Mouse (Mus musculus): ENCODE results near the gene Rab11fip5. TPM values are rescaled to one million over a fixed set of nuclear protein-coding genes. Genes with fewer than 3 reads are reported as not detected.

The Rab11fip5 gene
- polyA plus RNA-seq, 1 experiment, result 13.5 TPM

GRCm38 (mm10) chr6:85290869-85291824 lies 83.3 kb downstream of the Rab11fip5 start:
- no peak overlapping the region for H3K4me3 ChIP-seq (ENCODE audit: control insufficient read depth, insufficient read depth, low read length)
- no peak for TF ChIP-seq POLR2A (IDR thresholded peaks at IDR 0.05; ENCODE audit: control insufficient read depth, extremely low read depth, insufficient read depth, low read length, poor library complexity)
- no peak for TF ChIP-seq CTCF (IDR thresholded peaks at IDR 0.05; ENCODE audit: borderline replicate concordance, control insufficient read depth, extremely low read depth, insufficient read depth, low read length, poor library complexity)

GRCm38 (mm10) chr6:85288193-85288857 lies 86.1 kb downstream of the Rab11fip5 start:
- TF ChIP-seq CTCF (IDR thresholded peaks at IDR 0.05; ENCODE audit: borderline replicate concordance, control insufficient read depth, extremely low read depth, insufficient read depth, low read length, poor library complexity) (no peak), POLR2A (IDR thresholded peaks at IDR 0.05; ENCODE audit: control insufficient read depth, extremely low read depth, insufficient read depth, low read length, poor library complexity) (no peak)
- Histone ChIP-seq H3K36me3 (ENCODE audit: control insufficient read depth, insufficient read depth, low read length) (no peaks in the 10 kb centered on the region), H3K27ac (ENCODE audit: control insufficient read depth, insufficient read depth, low read length) (no peak overlapping the region), H3K4me3 (ENCODE audit: control insufficient read depth, insufficient read depth, low read length) (no peak overlapping the region), H3K4me1 (replicated peaks; ENCODE audit: control insufficient read depth, insufficient read depth, low read length) (no peaks in the 10 kb centered on the region), H3K27me3 (ENCODE audit: control insufficient read depth, insufficient read depth, low read length) (no peaks in the 10 kb centered on the region)
- DNase-seq, result no peak
- WGBS, result 81% methylated on average over 4 of the region's 4 CpGs

More at GRCm38 (mm10) chr6:85290869-85291824, 83.3 kb downstream of the Rab11fip5 start:
- H3K27me3 ChIP-seq (ENCODE audit: control insufficient read depth, insufficient read depth, low read length), result no peaks in the 10 kb centered on the region
- no peak for DNase-seq
- no peak overlapping the region for H3K27ac ChIP-seq (ENCODE audit: control insufficient read depth, insufficient read depth, low read length)
- 95% methylated on average over 16 of the region's 16 CpGs for WGBS
- no peaks in the 10 kb centered on the region for H3K36me3 ChIP-seq (ENCODE audit: control insufficient read depth, insufficient read depth, low read length)
- H3K4me1 ChIP-seq (replicated peaks; ENCODE audit: control insufficient read depth, insufficient read depth, low read length), result no peaks in the 10 kb centered on the region

- TF ChIP-seq POLR2A (IDR thresholded peaks at IDR 0.05; ENCODE audit: control insufficient read depth, extremely low read depth, insufficient read depth, low read length, poor library complexity), result no peak
- TF ChIP-seq CTCF (IDR thresholded peaks at IDR 0.05; ENCODE audit: borderline replicate concordance, control insufficient read depth, extremely low read depth, insufficient read depth, low read length, poor library complexity), result no peak
- Histone ChIP-seq H3K27ac (ENCODE audit: control insufficient read depth, insufficient read depth, low read length) (no peak overlapping the region), H3K27me3 (ENCODE audit: control insufficient read depth, insufficient read depth, low read length) (no peaks in the 10 kb centered on the region), H3K4me3 (ENCODE audit: control insufficient read depth, insufficient read depth, low read length) (no peak overlapping the region), H3K4me1 (replicated peaks; ENCODE audit: control insufficient read depth, insufficient read depth, low read length) (no peaks in the 10 kb centered on the region), H3K36me3 (ENCODE audit: control insufficient read depth, insufficient read depth, low read length) (no peaks in the 10 kb centered on the region)
- 89% methylated on average over 13 of the region's 13 CpGs for WGBS
- no peak for DNase-seq
Observed at GRCm38 (mm10) chr6:85286283-85287047, 88.0 kb downstream of the Rab11fip5 start.

Other genes with a start within 250 kb of the Rab11fip5 start
- 20.4 and 21.0 TPM in 2 replicates for gene Spr, start 236.9 kb downstream of the Rab11fip5 start, polyA plus RNA-seq (2012; rRNA removed)
- 0.23 and 0.40 TPM in 2 replicates for gene Emx1, start 187.2 kb downstream of the Rab11fip5 start, polyA plus RNA-seq (2012; rRNA removed)
- 3.7 and 5.9 TPM in 2 replicates for gene Sfxn5, start 41.2 kb downstream of the Rab11fip5 start, polyA plus RNA-seq (2012; rRNA removed)
- gene Noto, start 49.3 kb upstream of the Rab11fip5 start, polyA plus RNA-seq (2012; rRNA removed), result 0.22 TPM in 1 of 2 replicates, not detected in the other
- gene Smyd5, start 57.4 kb upstream of the Rab11fip5 start, polyA plus RNA-seq (2012; rRNA removed), result 28.4 and 30.0 TPM in 2 replicates
- gene Cct7, start 76.9 kb upstream of the Rab11fip5 start, polyA plus RNA-seq (2012; rRNA removed), result 166 and 174 TPM in 2 replicates
- gene Pradc1, start 77.3 kb upstream of the Rab11fip5 start, polyA plus RNA-seq (2012; rRNA removed), result 41.5 and 42.6 TPM in 2 replicates
- gene Fbxo41, start 128.4 kb upstream of the Rab11fip5 start, polyA plus RNA-seq (2012; rRNA removed), result 0.03 and 0.04 TPM in 2 replicates
- gene Egr4, start 139.0 kb upstream of the Rab11fip5 start, polyA plus RNA-seq (2012; rRNA removed), result 0.12 and 0.19 TPM in 2 replicates
- 2.4 and 2.7 TPM in 2 replicates for gene Alms1, start 212.9 kb upstream of the Rab11fip5 start, polyA plus RNA-seq (2012; rRNA removed)

All from thymus, adult 2 months (tissue).